Mouse (Mus musculus): Measurements from ENCODE around the gene Maml3. TPM values are rescaled to one million over a fixed set of nuclear protein-coding genes. Genes with fewer than 3 reads are reported as not detected.

Maml3 gene
- polyA plus RNA-seq, 1 experiment, result 4.8 TPM

- peak; percentile 64 for DNase-seq (ENCODE audit: low spot score)
Measured at GRCm38 (mm10) chr3:52046027-52046700, 58.7 kb downstream of the Maml3 start.

DNA sequence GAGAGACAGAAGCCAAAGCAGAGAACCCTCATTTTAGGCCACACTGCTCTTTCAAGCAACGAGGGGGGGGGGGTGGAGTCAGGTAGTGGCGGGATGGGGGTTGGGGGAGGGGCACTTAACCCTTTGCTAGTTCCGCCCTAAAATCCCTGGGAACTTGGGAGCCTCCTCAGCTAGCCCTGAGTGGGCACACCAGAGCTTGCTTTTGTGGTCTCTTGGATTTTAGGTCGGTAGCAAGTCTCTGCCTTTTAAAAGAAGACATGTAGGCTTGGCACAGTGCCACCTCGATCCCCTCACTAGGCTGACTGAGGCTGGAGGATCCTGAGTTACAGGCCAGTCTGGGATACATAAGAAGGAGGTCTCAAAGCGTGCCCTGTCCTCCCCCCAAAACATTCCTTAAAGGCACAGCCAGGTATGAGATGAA, 59.6 kb downstream of the Maml3 start:
- no peak for DNase-seq (ENCODE audit: low spot score)

- no peak for DNase-seq (ENCODE audit: low spot score)
Measured at GRCm38 (mm10) chr3:52044651-52045050, 60.2 kb downstream of the Maml3 start.

GRCm38 (mm10) chr3:52043847-52044246, 61.0 kb downstream of the Maml3 start:
- no peak for DNase-seq (ENCODE audit: low spot score)

DNA sequence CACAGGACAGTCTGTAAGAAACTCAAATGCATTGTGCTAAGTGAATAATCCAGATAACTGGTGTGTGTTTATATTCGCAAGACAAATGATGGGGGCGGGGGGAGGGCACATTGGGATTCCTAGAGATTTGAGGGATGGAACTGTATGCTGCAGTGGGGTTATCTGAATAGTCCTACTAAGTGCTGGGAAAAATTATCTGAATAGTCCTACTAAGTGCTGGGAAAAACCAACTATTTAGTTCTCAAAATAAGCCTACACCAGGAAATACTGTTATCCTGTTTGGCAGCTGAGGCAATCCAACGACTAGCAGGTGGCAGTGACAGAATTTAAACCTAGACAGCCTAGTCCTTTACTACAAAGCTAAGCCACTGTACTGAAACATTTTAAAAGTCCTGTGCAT, 62.2 kb downstream of the Maml3 start:
- DNase-seq (ENCODE audit: low spot score), result no peak

GRCm38 (mm10) chr3:52039958-52040357, 64.9 kb downstream of the Maml3 start:
- no peak for DNase-seq (ENCODE audit: low spot score)

DNA sequence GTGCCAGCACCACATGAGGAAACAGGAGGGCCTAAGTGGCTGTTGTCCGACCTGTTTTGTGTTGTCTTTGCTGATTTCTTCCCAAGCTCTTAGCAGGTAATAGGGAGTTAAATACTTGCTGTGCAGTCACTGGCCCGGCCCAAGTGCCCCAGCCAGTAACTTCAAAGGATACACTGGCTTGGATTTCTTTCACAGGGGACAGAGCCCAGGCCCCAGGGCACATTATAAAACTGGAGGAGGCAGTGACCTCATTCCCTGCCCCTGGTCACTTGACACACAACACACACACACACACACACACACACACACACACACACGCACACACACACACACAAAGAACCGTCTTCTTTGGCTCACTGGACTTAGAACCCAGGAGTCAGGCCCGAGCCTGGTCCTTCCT, 67.6 kb downstream of the Maml3 start:
- DNase-seq (ENCODE audit: low spot score), result no peak

GRCm38 (mm10) chr3:52035404-52035803, 69.5 kb downstream of the Maml3 start:
- DNase-seq (ENCODE audit: low spot score), result no peak

- DNase-seq (ENCODE audit: low spot score), result no peak
Measured at GRCm38 (mm10) chr3:52033857-52034588, 70.9 kb downstream of the Maml3 start.

DNA sequence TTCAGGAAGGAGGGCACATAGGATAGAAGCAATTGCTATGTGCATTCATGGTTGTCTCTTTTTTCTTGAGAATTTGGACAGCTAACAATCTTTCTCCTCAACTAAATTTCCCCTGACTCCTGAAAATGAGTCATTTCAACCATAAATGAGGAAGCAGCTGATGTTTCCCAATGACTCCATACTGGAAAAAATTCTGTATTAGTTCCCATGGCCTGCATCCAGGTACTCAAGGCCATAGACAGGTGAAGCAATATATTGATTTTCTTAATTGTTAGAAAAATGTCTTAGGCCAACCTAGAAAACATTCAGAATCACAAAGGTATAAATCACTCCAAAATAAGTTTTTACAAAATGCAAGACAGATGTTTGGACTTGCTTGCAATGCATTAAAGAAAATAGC, 73.5 kb downstream of the Maml3 start:
- DNase-seq (ENCODE audit: low spot score), result no peak

GRCm38 (mm10) chr3:52030114-52030513, 74.8 kb downstream of the Maml3 start:
- no peak for DNase-seq (ENCODE audit: low spot score)

DNA sequence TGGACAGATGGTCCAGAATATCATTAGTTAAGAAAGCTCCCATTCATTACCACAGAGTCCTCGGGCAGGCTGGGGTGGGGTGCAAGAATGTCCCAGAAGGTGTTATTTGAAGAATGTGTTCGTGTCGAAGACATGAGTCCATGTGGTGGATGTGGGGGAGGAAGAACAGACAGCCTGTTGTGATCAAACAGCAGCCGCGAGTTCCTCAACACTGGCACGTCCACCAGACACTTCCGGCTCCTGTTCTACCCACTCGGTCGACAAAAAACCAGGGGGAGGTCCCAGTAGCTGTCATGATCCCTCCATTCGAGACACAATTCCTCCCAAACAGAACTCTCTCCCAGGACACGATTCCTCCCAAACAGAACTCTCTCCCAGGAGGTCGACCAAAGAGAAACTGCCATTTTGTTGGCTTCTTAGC, 75.2 kb downstream of the Maml3 start:
- no peak for DNase-seq (ENCODE audit: low spot score)

- no peak for DNase-seq (ENCODE audit: low spot score)
Measured at GRCm38 (mm10) chr3:52027972-52028371, 76.9 kb downstream of the Maml3 start.

DNA sequence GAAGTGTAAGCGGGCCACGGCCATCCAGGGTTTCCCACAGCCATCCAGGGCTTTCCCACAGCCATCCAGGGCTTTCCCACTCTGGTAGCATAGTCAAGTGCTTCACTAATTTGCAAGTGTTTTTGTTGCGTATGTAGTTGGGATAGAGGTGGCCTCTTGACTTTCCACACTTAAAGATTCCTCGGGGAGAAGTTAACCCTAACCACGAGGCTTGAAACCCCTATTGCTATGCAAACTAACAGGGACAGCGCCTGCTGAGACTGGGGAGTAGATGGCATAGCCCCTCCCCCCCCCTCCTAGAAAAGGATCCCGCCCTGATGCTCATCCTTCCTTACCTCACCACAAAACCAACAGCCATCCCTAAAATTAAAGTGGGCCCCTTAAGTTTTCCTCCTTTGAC, 82.4 kb downstream of the Maml3 start:
- DNase-seq (ENCODE audit: low spot score), result no peak

GRCm38 (mm10) chr3:52018103-52018439, 86.8 kb downstream of the Maml3 start:
- DNase-seq (ENCODE audit: low spot score), result no peak

GRCm38 (mm10) chr3:52017439-52018102, 87.3 kb downstream of the Maml3 start:
- no peak for DNase-seq (ENCODE audit: low spot score)

- no peak for DNase-seq (ENCODE audit: low spot score)
Measured at GRCm38 (mm10) chr3:52016178-52016577, 88.7 kb downstream of the Maml3 start.

- no peak for DNase-seq (ENCODE audit: low spot score)
Measured at GRCm38 (mm10) chr3:52015556-52015955, 89.3 kb downstream of the Maml3 start.

DNA sequence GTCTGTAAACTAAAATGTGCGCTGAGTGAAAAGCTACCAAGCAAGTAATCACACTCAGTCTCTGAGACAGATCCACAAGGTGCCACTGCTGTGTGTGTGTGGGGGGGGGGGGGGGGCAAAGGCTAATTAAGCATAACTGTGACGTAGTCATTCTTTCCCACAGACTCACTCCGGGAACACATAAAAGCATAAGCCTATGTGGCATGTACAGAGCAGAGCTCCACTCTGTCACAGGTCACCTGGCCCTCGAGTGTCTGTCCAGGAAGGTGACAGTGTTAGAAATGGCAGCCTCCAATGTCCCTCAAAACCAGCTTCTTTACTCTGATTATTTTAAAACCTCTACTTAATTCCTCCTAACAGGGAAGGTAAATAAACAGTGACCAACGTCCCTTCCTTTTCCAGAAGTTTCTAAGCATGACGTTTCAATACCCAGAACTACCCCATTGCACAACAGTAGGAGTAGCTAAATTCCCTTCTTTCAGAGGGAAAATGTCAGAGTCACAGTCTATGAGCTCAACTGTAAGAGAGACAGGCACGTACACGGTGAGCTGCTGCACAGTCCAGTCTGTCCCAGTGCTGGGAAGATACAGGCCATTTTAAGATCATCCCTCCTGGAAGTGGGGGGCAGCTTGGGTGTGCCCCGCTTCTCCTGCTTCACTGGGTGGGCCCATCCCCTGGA, 93.7 kb downstream of the Maml3 start:
- DNase-seq (ENCODE audit: low spot score), result no peak

DNA sequence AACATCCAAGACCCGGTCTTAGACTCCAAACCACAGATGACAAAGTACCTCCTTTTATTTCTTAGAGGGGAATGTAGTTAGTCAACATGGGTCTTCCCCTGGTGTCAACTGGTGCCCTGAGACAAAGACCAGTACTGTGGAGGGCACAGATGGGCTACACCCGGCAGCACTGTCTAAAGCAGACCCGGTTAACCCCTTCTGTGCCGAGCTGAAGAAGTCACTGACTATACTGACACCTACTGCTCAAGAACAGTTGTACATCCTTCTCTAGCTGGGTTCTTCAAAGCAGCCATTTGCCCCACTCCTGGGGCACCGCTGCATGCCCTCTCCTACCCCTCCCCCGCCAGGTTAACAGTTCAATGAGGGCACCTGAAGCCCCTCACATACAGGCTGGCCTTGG, 95.6 kb downstream of the Maml3 start:
- no peak for DNase-seq (ENCODE audit: low spot score)

DNA sequence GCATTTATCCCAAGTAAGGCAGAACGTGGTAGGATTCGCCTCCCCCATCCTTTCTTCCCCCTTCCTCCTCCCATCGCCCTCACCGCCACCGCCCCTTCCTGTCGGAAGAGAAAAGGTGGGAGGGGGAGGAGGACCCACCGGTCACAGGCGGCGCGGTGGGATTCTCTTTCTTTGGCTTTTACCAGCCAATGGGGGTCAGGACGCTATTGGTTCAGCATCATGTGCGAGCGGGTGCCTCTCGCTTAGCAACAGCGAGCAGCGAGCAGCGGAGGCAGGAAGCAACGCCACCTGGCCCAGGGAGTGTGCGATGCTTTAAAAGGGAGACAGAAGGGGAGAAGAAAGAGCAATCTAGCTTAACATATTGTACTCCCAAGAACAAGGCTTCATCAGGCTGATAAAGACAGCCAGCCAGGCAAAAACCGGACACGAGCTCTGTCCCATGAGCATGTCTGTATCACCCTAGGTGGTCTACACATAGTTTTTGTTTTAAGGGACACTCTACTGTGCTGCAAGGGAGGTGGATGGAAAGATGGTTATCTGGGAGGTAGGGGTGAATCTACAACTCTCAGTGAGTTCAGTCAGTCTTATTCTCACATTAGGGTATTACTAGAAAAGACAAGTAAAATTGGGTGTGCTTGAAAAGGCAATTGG, 97.1 kb downstream of the Maml3 start:
- no peak for DNase-seq (ENCODE audit: low spot score)

Measured in urinary bladder, adult 2 months (tissue).